Mouse (Mus musculus) T-cell, adult 2 months (primary cell): ENCODE results near the gene Ccdc162.

Source experiments
- DNase-seq: peaks from one replicate; pipeline ENCODE4 v3.0.0; 2022; ENCODE audit warnings: low spot score

The Ccdc162 gene

GRCm38 (mm10) chr10:41488877-41489276 is 227.6 kb downstream of the Ccdc162 start:
- DNase-seq: peak; percentile 22
